Mouse (Mus musculus) adrenal gland, postnatal 25 days (tissue): ENCODE results near the gene Optn. TPM values are rescaled to one million over a fixed set of nuclear protein-coding genes. Genes with fewer than 3 reads are reported as not detected.
"Not testable (repeated sequence)": the region's sequence is repeated elsewhere in the genome, so short reads cannot be mapped to it uniquely, and the experiment has no call there.

Source experiments
- DNase-seq: peaks from one replicate; pipeline ENCODE4 v3.0.0; 2021; ENCODE audit warnings: mixed read lengths
- long read RNA-seq: library from polyadenylated mRNA; stranded (forward); transcript quantifications from one replicate; pipeline ENCODE4 v2.0.0, GENCODE M21; 2021
- total RNA-seq: library from RNA; stranded (reverse); gene quantifications from 2 replicates; pipeline ENCODE4 v1.2.3, GENCODE M21; 2021

Gene Optn
- 52.5 and 59.0 TPM in 2 replicates for total RNA-seq
- long read RNA-seq, transcript Optn-202 (14 exons, 2,614 nt), result major isoform, 97 of 183 reads
- long read RNA-seq, transcript Optn-201 (15 exons, 2,411 nt), result minor isoform, 25 of 183 reads
- long read RNA-seq, partial matches to known transcripts, result 23 of 183 reads
- long read RNA-seq, other reads (novel, unspliced or antisense), result 38 of 183 reads

DNA sequence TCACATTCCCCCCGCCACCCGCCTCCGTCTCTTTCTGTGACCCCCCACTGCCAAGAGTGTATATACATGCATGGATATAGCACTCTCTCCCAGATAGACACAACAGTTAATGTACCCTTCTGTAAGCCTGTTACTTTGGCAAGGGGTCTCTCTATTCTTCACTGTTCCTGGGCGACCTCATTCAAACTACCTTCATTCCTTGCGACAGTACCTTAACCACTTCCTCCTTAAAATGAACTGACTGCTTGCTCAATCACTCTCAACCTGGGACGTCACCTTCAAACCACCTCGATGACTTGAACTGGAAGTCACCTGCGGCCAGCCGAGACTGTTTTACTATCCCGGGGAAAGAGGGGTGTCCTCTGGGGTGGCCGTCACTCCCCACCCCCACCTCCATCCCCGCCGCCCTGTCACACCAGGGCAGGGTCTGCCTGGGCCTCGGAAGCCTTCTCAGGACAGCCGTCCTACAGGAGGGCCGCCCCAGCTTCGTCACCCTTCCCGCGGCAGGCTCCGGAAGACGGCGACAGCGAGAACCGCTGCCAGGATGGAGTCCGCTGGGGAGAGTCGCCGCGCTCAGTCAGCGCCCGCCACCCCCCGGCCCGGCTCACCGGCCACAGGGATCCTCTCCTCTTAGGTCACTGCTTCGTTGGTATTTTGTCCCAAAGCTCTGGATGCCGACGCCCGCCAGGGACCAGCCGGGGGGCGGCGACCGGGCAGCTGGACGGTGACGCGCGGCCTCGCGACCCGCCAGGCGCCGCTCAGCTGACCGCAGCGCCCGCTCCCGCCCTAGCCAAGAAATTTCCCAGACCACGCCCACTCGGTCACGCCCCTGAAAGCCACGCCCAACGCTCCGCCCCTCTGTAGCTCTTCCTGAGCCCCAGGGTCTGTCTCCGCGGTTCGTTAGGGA is at the start of gene Optn:
TSS of gene Optn (minus strand) at position 753 of the 907 bp plus-strand sequence.
- DNase-seq, result peak; percentile 92

DNA sequence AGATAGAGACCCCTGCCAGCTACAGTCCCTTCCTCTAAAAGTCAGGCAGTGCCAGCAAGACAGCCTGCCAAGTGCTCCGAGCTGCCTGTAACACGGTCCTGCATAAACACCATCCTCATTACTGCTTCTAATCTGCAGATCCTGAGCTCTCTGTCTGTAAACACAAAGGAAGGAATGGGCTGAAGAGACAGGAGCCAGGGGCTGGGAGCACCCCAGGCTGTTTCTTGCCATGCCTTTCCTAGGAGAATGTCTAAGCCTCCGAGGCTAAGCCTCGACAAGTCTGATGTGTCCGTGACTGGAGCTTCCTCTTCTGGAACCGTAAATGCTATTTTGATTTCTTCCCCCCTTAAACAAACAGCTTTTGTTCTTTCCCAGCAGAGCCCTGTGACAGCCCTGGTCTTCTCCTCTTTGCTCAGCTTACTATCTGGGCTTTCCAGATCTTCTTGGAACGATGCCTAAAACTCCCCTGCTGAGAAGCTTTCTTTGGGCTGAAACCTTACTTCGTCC is 49.0 kb upstream of the Optn start:
- DNase-seq, result no peak

DNA sequence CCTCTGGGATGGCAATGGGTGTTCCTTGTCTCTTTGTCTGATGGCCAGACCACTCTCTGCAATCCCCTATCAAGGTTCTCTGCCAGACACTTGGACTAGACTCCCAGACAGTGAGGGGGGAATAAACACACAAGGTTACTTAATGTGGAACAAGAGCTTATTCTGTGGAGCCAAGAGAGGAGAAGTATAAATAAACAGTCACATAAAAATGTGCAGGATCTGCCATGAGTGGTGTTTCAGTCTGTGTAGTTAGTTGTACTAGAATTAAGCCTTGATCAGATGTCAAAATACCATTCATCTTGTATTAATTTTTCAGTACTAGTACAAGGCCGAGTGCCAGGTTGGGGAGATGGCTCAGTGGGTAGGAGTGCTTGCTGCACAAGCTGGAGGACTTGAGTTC is 39.0 kb upstream of the Optn start:
- DNase-seq, result no peak

GRCm38 (mm10) chr2:5101743-5102245 is 37.9 kb upstream of the Optn start:
- no peak for DNase-seq

DNA sequence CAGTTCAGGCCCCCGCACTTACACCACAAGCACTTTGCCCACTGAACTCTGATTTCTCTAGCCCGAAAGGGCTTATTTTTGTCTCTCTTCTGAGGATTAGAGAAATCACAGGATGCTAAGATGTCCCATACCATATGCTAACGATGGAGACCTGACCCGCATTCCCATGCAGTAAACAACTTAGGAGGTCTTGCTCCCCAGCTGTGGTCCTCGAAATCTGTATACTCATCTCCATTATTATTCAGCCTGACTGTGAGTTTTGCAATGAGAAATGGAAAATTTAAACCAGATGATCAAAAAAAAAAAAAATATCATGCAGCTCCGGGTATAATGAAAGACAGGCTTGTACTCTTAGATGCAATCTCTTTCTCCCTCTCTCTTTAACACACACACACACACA is 35.3 kb upstream of the Optn start:
- no peak for DNase-seq

DNA sequence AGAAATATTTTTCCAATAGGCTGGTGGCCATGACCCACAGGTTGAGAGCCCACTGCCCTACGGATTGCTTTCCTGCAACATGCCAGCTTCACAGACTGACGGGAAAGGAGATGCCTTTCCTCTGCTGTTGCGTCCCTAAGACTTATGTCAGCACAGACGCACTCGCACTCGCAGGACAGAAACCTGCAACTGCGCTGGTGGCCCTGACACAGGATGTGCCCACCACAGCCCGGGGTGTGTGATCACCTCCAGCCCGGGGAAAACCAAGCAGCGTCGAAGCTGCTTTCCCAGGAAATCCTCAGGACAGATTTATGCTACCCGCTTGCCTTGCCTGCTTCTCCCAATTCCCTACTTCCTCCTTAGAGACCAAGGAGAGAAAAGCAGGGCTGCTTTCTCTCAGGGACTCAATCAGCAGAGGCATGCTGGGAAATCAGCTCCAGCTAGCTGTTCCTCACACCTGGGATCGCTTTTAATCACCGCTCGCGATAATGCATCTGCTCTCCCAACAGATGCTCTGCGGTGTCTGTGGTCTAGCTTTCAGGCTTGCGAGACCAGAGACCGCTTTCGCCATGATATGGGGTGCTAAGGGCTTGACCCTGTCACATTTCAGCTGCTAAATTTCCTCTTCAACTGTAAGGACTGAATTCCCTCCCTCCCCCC is 34.1 kb upstream of the Optn start:
- no peak for DNase-seq

DNA sequence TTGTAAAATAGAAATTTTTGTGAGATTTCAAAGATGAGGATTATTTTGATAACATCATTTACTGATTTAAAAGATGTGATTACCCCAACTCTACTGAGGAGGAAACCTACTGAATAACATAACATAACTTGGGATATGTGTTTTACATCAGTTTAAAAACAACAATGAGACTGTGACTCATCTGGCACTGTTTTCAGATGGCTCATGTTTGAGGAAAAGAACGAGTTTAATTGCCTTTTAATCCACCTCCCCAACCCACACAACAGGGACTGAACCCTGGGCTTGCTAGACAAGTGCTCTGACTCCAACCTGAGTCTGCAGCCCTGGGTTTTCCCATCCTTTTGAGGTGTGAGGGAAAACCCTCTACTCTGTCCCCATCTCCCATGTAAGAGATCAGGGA is 31.5 kb upstream of the Optn start:
- no peak for DNase-seq

- DNase-seq, result no peak
Measured at GRCm38 (mm10) chr2:5094876-5095275, 31.0 kb upstream of the Optn start.

DNA sequence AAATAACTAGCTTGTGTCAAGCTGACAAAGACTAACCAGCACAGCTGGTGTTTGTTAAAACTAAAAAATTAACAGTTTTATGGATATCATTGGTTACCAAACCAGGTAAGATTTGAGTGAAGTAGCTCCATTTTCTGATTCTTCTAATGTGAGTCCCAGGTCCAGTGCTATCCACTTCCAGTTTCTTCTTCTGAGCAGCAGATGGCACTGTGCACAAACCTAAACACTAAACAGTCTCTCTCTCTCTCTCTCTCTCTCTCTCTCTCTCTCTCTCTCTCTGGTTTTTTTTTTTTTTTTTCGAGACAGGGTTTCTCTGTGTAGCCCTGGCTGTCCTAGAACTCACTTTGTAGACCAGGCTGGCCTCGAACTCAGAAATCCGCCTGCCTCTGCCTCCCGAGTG is 26.5 kb upstream of the Optn start:
- not testable (repeated sequence) for DNase-seq

- no peak for DNase-seq
Measured at GRCm38 (mm10) chr2:5087667-5088066, 23.8 kb upstream of the Optn start.

DNA sequence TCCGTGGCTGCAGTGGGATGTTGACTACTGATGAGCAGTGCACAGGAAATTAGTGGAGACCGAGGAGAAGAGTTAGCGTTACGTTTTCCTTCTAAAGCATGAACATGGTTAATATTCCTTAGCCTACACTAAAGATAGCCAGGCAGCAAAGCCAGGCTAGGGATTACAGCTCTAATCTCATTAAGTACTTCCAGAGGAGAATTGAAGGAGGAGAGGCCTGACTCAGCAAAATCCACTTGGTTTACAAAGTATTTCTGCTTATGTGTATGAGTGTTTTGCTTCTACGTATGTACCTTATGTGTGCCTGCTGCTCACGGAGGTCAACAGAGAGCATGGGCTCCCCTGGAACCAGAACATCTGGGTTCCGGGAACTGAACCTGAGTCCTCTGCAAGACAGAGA is 19.9 kb upstream of the Optn start:
- DNase-seq, result no peak

DNA sequence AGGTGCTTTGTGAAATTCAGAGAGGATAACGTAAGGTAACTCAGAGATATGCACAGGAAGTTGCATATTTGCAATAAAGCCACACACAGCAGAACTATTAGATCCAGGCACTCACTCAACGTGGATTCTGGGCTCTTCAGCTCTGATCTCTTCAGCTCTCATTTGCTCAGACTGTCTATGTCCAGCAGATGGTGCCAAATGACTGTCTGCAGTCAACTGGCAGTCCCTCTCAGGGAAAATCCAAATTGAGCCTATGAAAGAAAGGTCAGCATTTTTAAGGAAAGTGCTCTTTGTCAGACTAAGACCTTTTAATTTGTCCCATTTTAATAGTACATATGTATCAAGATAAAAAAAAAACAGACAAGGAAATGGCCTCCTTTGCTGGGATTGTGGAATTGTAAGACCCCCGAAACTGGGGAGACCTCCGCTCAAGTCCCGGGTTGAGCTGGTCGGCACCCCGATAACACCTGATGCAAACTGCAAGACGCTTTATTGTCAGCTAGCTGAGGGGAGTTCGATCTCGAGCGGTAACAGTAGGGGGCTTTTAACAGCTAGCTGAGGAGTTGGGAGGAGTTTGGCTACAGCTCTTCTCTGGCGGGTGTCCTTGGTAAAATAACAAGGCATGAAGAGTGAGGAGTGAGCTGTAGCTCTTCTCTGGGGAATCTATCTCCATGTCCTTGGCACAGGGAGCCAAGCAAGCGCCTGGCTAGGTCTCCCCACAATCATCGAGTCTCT is 16.4 kb upstream of the Optn start:
- DNase-seq, result peak; percentile 38

DNA sequence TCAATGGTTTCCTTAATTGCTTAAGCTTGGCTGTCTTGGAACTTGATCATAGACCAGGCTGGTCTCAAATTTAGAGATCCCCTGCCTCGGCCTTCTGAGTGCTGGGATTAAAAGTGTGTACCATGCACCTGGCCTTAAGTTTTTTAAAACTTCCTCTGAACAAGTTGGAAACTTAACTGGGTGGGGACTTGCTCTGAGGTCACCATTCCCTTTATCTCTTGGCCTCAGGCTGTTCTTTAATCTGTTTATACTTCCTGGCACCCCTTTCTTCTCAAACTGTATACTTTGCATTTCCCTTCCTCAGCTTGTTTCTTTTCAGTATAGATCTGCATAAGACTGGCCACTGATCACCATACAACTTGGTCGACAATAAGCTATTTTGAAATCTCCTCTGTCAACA is 14.1 kb upstream of the Optn start:
- no peak for DNase-seq

GRCm38 (mm10) chr2:5077490-5077889 is 13.6 kb upstream of the Optn start:
- DNase-seq, result no peak

DNA sequence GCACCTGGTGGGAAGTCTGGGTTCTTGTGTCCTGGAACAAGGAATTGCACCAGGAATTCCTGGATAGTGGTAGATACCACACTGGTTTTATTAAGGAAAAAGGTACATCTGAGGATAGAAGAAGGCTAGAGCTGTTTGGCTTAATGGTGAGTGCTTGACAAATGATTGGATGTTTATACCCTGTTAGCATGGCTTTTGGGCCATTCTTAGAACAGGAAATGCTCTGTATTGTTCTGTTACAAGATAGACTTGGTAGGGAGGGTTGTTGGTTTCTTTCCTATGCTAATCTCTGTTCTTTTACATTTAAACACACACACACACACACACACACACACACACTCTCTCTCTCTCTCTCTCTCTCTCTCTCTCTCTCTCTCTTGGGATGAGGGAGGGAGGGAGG is 12.0 kb upstream of the Optn start:
- DNase-seq, result no peak

- no peak for DNase-seq
Measured at GRCm38 (mm10) chr2:5075432-5075831, 11.6 kb upstream of the Optn start.

DNA sequence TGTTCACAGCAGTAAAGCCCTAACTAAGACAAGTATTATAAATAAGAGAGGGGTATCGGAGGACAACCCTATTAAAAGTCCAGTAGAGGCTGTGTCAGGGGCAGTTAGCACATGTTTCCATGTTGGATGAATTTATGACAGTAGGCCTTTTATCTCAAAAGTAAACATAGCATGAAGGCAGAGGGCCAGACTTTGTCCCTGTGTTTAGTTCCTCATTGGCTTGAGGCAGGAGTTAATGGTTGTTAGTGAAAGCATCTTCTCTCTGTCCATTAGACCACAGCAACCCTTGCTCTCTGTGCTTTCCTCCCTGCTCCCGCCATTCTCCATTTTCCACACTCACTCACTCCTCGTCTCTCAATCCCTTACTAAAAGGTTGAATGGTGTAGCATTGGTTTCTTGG is 9.9 kb upstream of the Optn start:
- DNase-seq, result no peak

DNA sequence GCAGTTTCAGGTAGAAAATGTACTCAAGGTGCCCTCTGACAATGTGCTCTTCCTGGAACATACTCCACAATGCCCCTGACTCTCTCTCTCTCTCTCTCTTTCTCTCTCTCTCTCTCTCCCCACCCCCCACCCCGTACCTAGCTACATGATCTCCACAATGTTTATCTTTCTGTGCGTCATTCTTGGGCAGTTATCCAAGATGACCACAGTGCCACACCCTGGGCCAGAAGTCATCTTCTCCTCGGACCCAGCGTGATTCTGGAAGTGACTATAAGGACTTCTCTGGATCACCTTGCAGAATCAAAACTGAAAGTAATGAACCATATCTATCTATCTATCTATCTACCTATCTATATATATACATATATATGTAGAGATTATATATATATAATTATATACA is 4.1 kb upstream of the Optn start:
- no peak for DNase-seq

GRCm38 (mm10) chr2:5067254-5067653 is 3.4 kb upstream of the Optn start:
- DNase-seq, result not testable (repeated sequence)

DNA sequence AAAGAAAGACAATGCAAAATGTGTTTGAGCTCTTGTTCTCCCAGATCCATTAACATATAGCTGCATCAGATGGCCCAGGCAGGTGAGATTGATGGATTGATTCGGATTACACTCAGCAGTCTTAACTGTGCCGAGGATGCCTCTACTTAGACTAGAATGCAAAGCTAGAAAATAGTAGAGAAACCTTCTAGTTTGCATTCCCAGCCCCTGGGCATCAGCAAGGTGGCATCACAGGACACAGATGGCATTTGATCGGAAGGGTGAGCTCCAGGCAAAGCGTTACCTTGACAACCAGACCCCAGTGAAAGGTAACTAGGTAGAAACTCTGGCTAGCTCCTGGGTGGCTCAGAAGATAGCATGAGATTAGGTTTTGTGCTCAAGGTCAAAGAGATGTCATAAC is 396 bp upstream of the Optn start:
- DNase-seq, result no peak

GRCm38 (mm10) chr2:5062496-5063298 is 1.2 kb downstream of the Optn start:
- DNase-seq, result no peak
